Mouse (Mus musculus): ENCODE measurements at regions not wholly inside any gene's neighbourhood (a gene's known extent, or its start where the extent isn't known, plus 50 kb on each side); places are given as distances from the start of the nearest gene placed in this dataset.

DNA sequence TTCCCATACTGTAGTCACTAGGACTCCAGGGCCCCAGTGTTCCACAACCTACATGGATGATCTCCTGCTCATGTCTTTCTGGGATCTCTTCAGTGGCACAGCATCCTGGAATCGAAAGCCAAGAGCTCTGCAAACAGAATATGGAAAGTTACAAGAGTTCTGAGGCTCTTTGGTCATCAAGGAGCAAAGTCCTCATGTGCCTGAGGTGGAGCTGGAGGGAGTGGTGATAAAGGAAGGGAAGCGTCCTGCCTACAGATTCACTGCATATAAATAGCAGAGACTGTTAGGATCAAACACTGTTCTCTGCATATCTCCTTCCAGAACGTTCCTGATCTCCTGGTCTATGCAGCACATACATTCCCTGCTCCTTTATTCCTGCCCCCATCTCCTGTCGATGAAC is 170.4 kb upstream of the Egln3 start:
- H3K27ac ChIP-seq (ENCODE audit: low read length): no peak overlapping the region
- no peak for ATAC-seq (ENCODE audit: insufficient read depth, low FRiP score)
- no peaks in the 10 kb centered on the region for H3K36me3 ChIP-seq (ENCODE audit: control insufficient read depth, insufficient read depth, low read length)
- 0 out of 2 replicates have a peak, but pooled peaks cover 2% of the 10 kb centered on the region for H3K4me1 ChIP-seq (ENCODE audit: control insufficient read depth, insufficient read depth, low read length)
- H3K4me2 ChIP-seq (ENCODE audit: low read depth, low read length): no peak overlapping the region
- no peak overlapping the region for H3K4me3 ChIP-seq (replicated peaks; ENCODE audit: low read length)
- H3K27me3 ChIP-seq (ENCODE audit: control insufficient read depth, insufficient read depth, low read length): no peaks in the 10 kb centered on the region
- 69% methylated on average over 4 of the region's 4 CpGs for WGBS
- no peak overlapping the region for H3K9ac ChIP-seq (ENCODE audit: low read length)
- 0 out of 2 replicates have a peak, but pooled peaks cover 6% of the 10 kb centered on the region for H3K9me3 ChIP-seq (replicated peaks; ENCODE audit: control insufficient read depth, low read length)

DNA sequence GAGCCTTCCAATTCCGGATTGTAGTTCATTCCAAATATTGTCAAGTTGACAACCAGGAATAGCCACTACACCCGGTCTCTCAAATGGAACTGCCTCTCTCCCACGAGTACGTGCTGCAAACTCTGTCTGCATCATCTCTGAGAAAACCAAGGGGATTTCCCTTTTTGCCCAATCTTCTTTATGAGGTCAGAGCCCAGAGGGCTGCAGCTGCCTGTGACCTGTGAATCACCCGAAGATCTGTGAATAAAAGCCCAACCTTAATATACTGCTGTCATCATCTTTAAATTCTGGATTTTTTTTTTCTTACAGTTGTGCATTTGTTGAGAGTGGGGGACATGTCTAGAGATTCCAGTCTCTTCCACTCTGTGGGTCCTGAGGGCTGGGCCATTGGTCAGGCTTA is 165.6 kb upstream of the Egln3 start:
- Histone ChIP-seq H3K9me3 (replicated peaks; ENCODE audit: control insufficient read depth, low read length) (no peaks in the 10 kb centered on the region), H3K27ac (ENCODE audit: low read length) (no peak overlapping the region), H3K4me2 (ENCODE audit: low read depth, low read length) (no peak overlapping the region), H3K27me3 (ENCODE audit: control insufficient read depth, insufficient read depth, low read length) (no peaks in the 10 kb centered on the region), H3K4me3 (replicated peaks; ENCODE audit: low read length) (no peak overlapping the region), H3K9ac (ENCODE audit: low read length) (no peak overlapping the region), H3K36me3 (ENCODE audit: control insufficient read depth, insufficient read depth, low read length) (no peaks in the 10 kb centered on the region), H3K4me1 (ENCODE audit: control insufficient read depth, insufficient read depth, low read length) (0 out of 2 replicates have a peak, but pooled peaks cover 2% of the 10 kb centered on the region)
- no peak for ATAC-seq (ENCODE audit: insufficient read depth, low FRiP score)
- 70% methylated on average over 5 of the region's 5 CpGs for WGBS

DNA sequence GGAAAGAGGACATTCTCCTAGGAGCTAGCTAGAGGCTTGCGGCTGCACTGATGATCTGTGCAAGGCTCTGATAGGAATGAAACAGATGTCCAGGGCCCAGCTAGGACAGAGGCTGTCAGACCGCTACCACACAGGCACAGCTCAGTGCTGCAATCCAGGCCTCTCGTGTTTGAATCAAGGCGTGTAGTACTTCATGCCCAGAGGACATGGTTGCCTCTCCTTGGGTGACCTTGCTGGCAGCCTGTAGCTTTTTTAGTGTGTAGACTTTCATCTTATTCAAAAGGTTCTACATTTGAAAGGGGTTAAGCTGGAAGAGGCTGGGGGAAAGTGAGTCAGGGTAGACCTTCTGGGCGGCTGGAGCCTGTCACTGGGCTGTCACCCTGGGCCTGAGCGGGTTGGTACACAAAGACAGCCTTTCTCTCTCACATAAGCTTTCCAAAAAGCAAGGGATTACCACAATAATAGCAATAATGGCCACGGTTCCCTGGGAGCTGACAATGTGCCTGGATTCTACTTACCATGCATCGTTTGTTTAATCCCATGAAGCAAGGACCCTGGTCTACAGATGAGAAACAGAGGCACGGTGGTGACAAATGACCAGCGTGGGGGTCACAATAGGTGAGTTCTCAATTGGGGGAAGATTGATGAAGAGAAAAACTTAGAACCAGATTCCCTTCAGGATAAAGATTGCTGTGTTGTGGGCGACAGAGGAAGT is 160.9 kb upstream of the Egln3 start:
- H3K4me2 ChIP-seq (ENCODE audit: low read depth, low read length): no peak overlapping the region
- H3K9me3 ChIP-seq (replicated peaks; ENCODE audit: control insufficient read depth, low read length): no peaks in the 10 kb centered on the region
- H3K27me3 ChIP-seq (ENCODE audit: control insufficient read depth, insufficient read depth, low read length): no peaks in the 10 kb centered on the region
- no peaks in the 10 kb centered on the region; the same call in 1 of the 2 replicates for H3K36me3 ChIP-seq (ENCODE audit: control insufficient read depth, insufficient read depth, low read length)
- 68% methylated on average over 11 of the region's 11 CpGs for WGBS
- no peaks in the 10 kb centered on the region for H3K4me1 ChIP-seq (ENCODE audit: control insufficient read depth, insufficient read depth, low read length)
- H3K27ac ChIP-seq (ENCODE audit: low read length): no peak overlapping the region
- ATAC-seq (ENCODE audit: insufficient read depth, low FRiP score): no peak
- H3K9ac ChIP-seq (ENCODE audit: low read length): no peak overlapping the region
- H3K4me3 ChIP-seq (replicated peaks; ENCODE audit: low read length): no peak overlapping the region

DNA sequence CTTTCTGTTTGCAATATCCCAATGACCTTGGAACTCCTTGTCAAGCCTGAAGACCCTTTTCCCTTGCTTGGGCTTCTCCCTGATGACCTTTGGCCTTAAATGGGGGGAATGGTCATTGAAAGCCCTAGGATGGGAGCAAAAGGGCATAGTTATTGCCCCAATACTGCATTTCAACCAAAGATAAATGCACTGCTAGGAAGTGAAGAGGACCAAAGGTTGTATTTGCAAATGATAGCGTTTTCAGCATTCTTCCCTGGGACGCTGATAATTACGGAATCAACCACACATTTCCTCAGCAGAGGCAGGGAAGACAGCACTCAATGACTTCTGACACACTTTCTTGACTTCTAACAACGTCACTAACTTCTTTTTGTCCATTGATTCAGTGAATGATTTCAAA is 158.1 kb upstream of the Egln3 start:
- H3K27ac ChIP-seq (ENCODE audit: low read length): no peak overlapping the region
- ATAC-seq (ENCODE audit: insufficient read depth, low FRiP score): no peak

DNA sequence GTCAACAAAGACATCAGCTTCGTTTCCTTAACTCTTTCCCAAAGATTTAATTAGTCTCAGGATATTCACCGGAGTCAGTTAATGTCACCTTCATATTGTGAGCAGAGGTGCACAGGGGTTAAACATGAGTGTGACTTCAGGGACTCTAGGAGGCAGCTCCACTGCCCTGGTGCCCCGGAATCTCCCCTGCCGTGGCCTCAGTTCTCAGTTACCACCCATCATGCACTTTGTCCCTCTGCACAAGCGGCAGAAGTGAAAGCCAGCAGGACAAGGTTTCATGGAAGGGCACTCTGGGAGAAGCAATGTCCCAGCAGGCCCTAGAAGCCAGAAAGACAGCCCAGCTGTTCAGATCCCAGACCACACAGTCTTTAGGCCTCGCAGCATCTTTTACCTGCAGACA is 150.5 kb upstream of the Egln3 start:
- no peak overlapping the region for H3K9ac ChIP-seq (ENCODE audit: low read length)
- H3K36me3 ChIP-seq (ENCODE audit: control insufficient read depth, insufficient read depth, low read length): no peaks in the 10 kb centered on the region
- peaks cover 26% of the 10 kb centered on the region for H3K4me1 ChIP-seq (ENCODE audit: control insufficient read depth, insufficient read depth, low read length)
- H3K9me3 ChIP-seq (replicated peaks; ENCODE audit: control insufficient read depth, low read length): no peaks in the 10 kb centered on the region
- H3K4me2 ChIP-seq (ENCODE audit: low read depth, low read length): no peak overlapping the region
- no peak overlapping the region for H3K4me3 ChIP-seq (replicated peaks; ENCODE audit: low read length)
- WGBS: 56% methylated on average over 6 of the region's 6 CpGs
- no peaks in the 10 kb centered on the region for H3K27me3 ChIP-seq (ENCODE audit: control insufficient read depth, insufficient read depth, low read length)
- H3K27ac ChIP-seq (ENCODE audit: low read length): peak overlapping the region; percentile 53; the same call in 1 of the 2 replicates
- ATAC-seq (ENCODE audit: insufficient read depth, low FRiP score): no peak; the same call in 1 of the 2 replicates

More for the DNA sequence above, 158.1 kb upstream of the Egln3 start:
- Histone ChIP-seq H3K36me3 (ENCODE audit: control insufficient read depth, insufficient read depth, low read length) (no peaks in the 10 kb centered on the region; the same call in 1 of the 2 replicates), H3K27me3 (ENCODE audit: control insufficient read depth, insufficient read depth, low read length) (no peaks in the 10 kb centered on the region), H3K9me3 (replicated peaks; ENCODE audit: control insufficient read depth, low read length) (no peaks in the 10 kb centered on the region), H3K4me1 (ENCODE audit: control insufficient read depth, insufficient read depth, low read length) (no peaks in the 10 kb centered on the region), H3K4me3 (replicated peaks; ENCODE audit: low read length) (no peak overlapping the region), H3K4me2 (ENCODE audit: low read depth, low read length) (no peak overlapping the region), H3K9ac (ENCODE audit: low read length) (no peak overlapping the region)
- WGBS: 76% methylated on average over 4 of the region's 4 CpGs

DNA sequence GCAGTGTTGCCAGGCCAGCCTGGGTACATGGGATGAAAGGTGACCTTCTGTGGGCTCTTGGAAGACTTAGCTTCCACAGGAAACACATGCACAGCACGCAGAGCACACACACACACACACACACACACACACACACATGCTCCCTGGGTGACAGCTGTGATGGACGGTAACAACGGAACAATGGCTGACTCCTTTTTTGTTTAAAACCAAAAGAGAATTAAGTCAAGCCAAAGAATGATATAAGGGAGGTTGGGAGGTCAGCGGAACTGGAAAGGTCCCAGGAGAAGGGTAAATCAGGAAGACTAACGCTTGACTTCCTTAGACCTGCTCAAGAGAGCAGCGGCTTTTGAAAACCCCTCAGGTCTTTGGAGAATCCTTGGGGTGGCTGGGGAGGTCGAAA is 150.0 kb upstream of the Egln3 start:
- no peaks in the 10 kb centered on the region for H3K36me3 ChIP-seq (ENCODE audit: control insufficient read depth, insufficient read depth, low read length)
- no peak overlapping the region for H3K4me2 ChIP-seq (ENCODE audit: low read depth, low read length)
- H3K27ac ChIP-seq (ENCODE audit: low read length): peak overlapping the region; percentile 53
- 49% methylated on average over 7 of the region's 7 CpGs for WGBS
- H3K4me1 ChIP-seq (ENCODE audit: control insufficient read depth, insufficient read depth, low read length): peaks cover 26% of the 10 kb centered on the region
- no peak overlapping the region for H3K9ac ChIP-seq (ENCODE audit: low read length)
- H3K4me3 ChIP-seq (replicated peaks; ENCODE audit: low read length): no peak overlapping the region
- no peaks in the 10 kb centered on the region for H3K9me3 ChIP-seq (replicated peaks; ENCODE audit: control insufficient read depth, low read length)
- H3K27me3 ChIP-seq (ENCODE audit: control insufficient read depth, insufficient read depth, low read length): no peaks in the 10 kb centered on the region
- no peak for ATAC-seq (ENCODE audit: insufficient read depth, low FRiP score)

DNA sequence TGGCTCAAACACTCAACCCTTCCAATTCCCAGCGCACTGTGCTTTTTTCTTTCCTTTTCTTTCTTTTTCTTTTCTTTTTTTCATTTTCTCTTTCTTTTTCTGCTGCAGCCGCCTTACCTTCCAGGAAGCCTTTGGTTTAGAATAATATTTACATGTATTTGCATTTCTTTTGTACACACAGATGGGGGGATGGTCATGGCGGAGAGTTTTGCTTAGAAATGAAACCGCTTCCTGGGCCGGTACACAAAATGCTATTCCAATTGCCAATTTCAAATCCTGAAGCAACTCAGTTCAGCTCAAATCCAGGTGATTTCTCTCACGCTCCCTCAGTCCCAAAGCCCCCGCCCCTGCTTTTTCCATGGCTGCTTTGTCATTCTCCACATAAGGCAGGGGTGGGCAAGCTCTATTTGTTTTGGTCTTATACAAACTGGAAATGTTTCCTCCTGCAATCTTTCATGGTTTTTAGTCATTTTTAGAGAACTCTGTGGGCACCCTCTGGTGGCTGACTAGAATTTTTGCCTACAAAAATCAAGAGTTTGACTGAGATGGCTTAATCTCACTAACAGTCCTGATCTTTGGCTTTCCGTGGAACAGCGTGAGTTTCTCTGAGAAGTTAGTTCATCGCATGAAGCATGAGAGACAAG is 149.4 kb upstream of the Egln3 start:
- peak overlapping the region; percentile 53 for H3K27ac ChIP-seq (ENCODE audit: low read length)
- WGBS: 50% methylated on average over 10 of the region's 10 CpGs
- no peaks in the 10 kb centered on the region for H3K36me3 ChIP-seq (ENCODE audit: control insufficient read depth, insufficient read depth, low read length)
- peak overlapping the region; percentile 25 for H3K4me3 ChIP-seq (replicated peaks; ENCODE audit: low read length)
- peaks cover 26% of the 10 kb centered on the region for H3K4me1 ChIP-seq (ENCODE audit: control insufficient read depth, insufficient read depth, low read length)
- peak overlapping the region; percentile 5; the same call in 1 of the 2 replicates for H3K9ac ChIP-seq (ENCODE audit: low read length)
- peak; percentile 47; the same call in 1 of the 2 replicates for ATAC-seq (ENCODE audit: insufficient read depth, low FRiP score)
- H3K4me2 ChIP-seq (ENCODE audit: low read depth, low read length): peak overlapping the region; percentile 38
- no peaks in the 10 kb centered on the region for H3K9me3 ChIP-seq (replicated peaks; ENCODE audit: control insufficient read depth, low read length)
- no peaks in the 10 kb centered on the region for H3K27me3 ChIP-seq (ENCODE audit: control insufficient read depth, insufficient read depth, low read length)

DNA sequence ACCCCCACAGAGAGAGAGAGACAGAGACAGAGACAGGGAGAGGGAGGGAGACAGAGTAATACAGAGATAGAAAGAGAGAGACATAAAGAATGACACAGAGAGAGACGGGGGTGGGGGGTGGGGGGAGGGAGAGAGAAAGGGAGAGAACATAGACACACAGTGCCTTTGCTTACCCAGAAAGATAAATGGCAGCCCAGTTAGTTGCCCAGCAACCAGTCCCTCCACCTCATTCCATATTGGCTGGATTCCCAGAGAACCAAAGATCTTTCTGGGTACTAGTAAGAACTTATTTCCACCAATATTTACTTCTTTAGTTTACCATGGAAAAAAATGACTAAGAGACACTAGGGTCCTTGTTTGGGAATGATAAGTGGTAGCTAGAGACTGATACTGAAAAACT is 146.6 kb upstream of the Egln3 start:
- no peak overlapping the region for H3K9ac ChIP-seq (ENCODE audit: low read length)
- 13% methylated on average over 1 of the region's 1 CpGs for WGBS
- H3K27ac ChIP-seq (ENCODE audit: low read length): peak overlapping the region; percentile 66
- H3K27me3 ChIP-seq (ENCODE audit: control insufficient read depth, insufficient read depth, low read length): no peaks in the 10 kb centered on the region
- no peaks in the 10 kb centered on the region for H3K9me3 ChIP-seq (replicated peaks; ENCODE audit: control insufficient read depth, low read length)
- no peak overlapping the region for H3K4me2 ChIP-seq (ENCODE audit: low read depth, low read length)
- H3K36me3 ChIP-seq (ENCODE audit: control insufficient read depth, insufficient read depth, low read length): no peaks in the 10 kb centered on the region
- H3K4me1 ChIP-seq (ENCODE audit: control insufficient read depth, insufficient read depth, low read length): peaks cover 26% of the 10 kb centered on the region
- H3K4me3 ChIP-seq (replicated peaks; ENCODE audit: low read length): no peak overlapping the region
- peak; percentile 86 for ATAC-seq (ENCODE audit: insufficient read depth, low FRiP score)

DNA sequence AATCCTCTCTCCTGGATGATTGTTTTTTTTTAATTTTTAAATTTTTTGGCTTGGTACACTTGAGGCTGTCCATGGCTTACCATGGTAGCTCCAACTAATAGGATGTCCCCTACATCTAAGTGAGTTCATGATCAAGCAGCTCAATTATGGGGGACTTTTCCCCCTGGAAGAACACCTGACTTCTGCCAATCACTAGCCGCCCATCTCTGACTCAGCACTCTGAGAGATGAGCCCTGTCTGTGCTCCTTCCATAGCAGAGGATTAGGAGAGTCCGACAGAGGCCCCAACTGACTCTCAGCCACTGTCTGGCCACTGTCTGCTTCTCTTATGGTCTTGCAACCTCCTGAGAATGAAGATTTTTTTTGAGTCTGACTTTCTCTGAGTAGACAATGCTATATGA is 145.7 kb upstream of the Egln3 start:
- Histone ChIP-seq H3K27ac (ENCODE audit: low read length) (no peak overlapping the region), H3K27me3 (ENCODE audit: control insufficient read depth, insufficient read depth, low read length) (no peaks in the 10 kb centered on the region), H3K4me1 (ENCODE audit: control insufficient read depth, insufficient read depth, low read length) (peaks cover 22% of the 10 kb centered on the region), H3K36me3 (ENCODE audit: control insufficient read depth, insufficient read depth, low read length) (no peaks in the 10 kb centered on the region), H3K9me3 (replicated peaks; ENCODE audit: control insufficient read depth, low read length) (no peaks in the 10 kb centered on the region), H3K9ac (ENCODE audit: low read length) (no peak overlapping the region), H3K4me2 (ENCODE audit: low read depth, low read length) (no peak overlapping the region), H3K4me3 (replicated peaks; ENCODE audit: low read length) (no peak overlapping the region)
- no peak for ATAC-seq (ENCODE audit: insufficient read depth, low FRiP score)
- WGBS: 68% methylated on average over 2 of the region's 2 CpGs

Measured in stomach, embryonic 16.5 days (tissue).